Mouse (Mus musculus) mesoderm, embryonic 11.5 days (tissue): ENCODE results near the gene Aasdh.

Experiments
- DNase-seq: peaks from one replicate; pipeline ENCODE4 v3.0.0-alpha.2; 2012; ENCODE audit warnings: low read depth, low spot score

The Aasdh gene

GRCm38 (mm10) chr5:76905405-76906154 is at the start of gene Aasdh:
Aasdh (minus strand) TSS chr5:76905514.
- DNase-seq: peak; percentile 98

- DNase-seq: no peak
Measured at GRCm38 (mm10) chr5:76954271-76954900, 49.1 kb upstream of the Aasdh start.

- DNase-seq: no peak
Measured at GRCm38 (mm10) chr5:76953794-76954193, 48.5 kb upstream of the Aasdh start.

GRCm38 (mm10) chr5:76952112-76953040 is 47.1 kb upstream of the Aasdh start:
- no peak for DNase-seq

GRCm38 (mm10) chr5:76951106-76952027 is 46.1 kb upstream of the Aasdh start, which contains the start of the genes Paics and Ppat:
Paics (plus strand) TSS chr5:76951307.
Ppat (minus strand) TSS chr5:76951578.
- DNase-seq: peak; percentile 99

GRCm38 (mm10) chr5:76950343-76951105 is 45.2 kb upstream of the Aasdh start:
- no peak for DNase-seq

- DNase-seq: no peak
Measured at GRCm38 (mm10) chr5:76947758-76948157, 42.4 kb upstream of the Aasdh start.

- DNase-seq: no peak
Measured at GRCm38 (mm10) chr5:76947142-76947541, 41.8 kb upstream of the Aasdh start.

- no peak for DNase-seq
Measured at GRCm38 (mm10) chr5:76945678-76946033, 40.3 kb upstream of the Aasdh start.

GRCm38 (mm10) chr5:76944965-76945677 is 39.8 kb upstream of the Aasdh start:
- DNase-seq: no peak

- DNase-seq: no peak
Measured at GRCm38 (mm10) chr5:76942505-76942904, 37.2 kb upstream of the Aasdh start.

- DNase-seq: no peak
Measured at GRCm38 (mm10) chr5:76941975-76942374, 36.7 kb upstream of the Aasdh start.

GRCm38 (mm10) chr5:76939717-76940116 is 34.4 kb upstream of the Aasdh start:
- DNase-seq: no peak

- peak; percentile 49 for DNase-seq
Measured at GRCm38 (mm10) chr5:76929180-76929877, 24.0 kb upstream of the Aasdh start.

- peak; percentile 19 for DNase-seq
Measured at GRCm38 (mm10) chr5:76928124-76928832, 23.0 kb upstream of the Aasdh start.

- no peak for DNase-seq
Measured at GRCm38 (mm10) chr5:76924296-76924695, 19.0 kb upstream of the Aasdh start.

- no peak for DNase-seq
Measured at GRCm38 (mm10) chr5:76923428-76923827, 18.1 kb upstream of the Aasdh start.

- DNase-seq: no peak
Measured at GRCm38 (mm10) chr5:76922833-76923232, 17.5 kb upstream of the Aasdh start.
